Mouse (Mus musculus): ENCODE data around the gene Pcbd2. TPM values are rescaled to one million over a fixed set of nuclear protein-coding genes. Genes with fewer than 3 reads are reported as not detected.

The Pcbd2 gene
- polyA plus RNA-seq, 1 experiment from 2014 or later, result 33.9 TPM

DNA sequence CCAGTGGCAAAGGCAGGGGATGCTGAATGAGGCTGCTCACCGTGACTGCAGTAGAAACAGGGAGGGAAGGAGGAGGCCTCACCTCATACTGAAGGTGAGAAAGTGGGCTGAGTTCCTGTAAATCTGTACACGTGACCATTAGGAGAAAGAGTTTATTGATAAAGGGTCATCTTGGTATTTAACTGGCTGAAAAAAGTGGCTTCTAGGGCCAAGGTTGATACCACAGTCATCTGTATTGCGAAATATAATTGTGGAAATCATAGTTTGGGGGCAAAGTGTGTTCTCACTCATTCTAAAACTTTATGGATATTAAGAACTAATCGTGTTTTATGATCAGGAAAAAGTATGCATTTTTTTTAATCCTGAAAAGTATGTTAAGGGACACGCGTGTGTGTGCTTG lies 87.7 kb downstream of the Pcbd2 start:
- Histone ChIP-seq H3K27ac (no peak overlapping the region), H3K4me1 (peaks cover 5% of the 10 kb centered on the region), H3K36me3 (replicated peaks) (no peaks in the 10 kb centered on the region), H3K9me3 (no peaks in the 10 kb centered on the region), H3K27me3 (ENCODE audit: poor library complexity, severe bottlenecking) (peaks cover 25% of the 10 kb centered on the region), H3K4me3 (no peak overlapping the region)
- no peak for DNase-seq (ENCODE audit: extremely low spot score, low spot score)
- 84% methylated on average over 6 of the region's 6 CpGs for WGBS

DNA sequence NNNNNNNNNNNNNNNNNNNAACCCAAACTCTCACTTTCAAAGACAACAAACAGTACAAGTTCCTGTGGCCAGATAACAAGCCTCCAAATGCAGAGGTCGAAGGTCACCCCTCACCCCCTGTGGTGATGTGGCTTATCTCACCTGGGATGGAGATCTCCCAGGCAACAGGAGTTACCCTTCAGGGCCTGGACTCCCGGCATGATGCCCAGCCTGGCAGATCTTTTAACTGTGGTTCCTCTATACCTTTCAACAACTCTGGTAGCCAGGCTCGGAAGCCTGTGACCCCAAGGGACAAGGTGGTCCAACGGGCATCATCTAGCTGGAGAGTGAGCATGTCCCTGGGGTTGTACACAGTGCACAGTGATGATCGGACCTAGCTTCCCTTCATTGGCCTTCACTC lies 95.3 kb downstream of the Pcbd2 start:
- Histone ChIP-seq H3K36me3 (replicated peaks) (no peaks in the 10 kb centered on the region), H3K27ac (no peak overlapping the region), H3K27me3 (ENCODE audit: poor library complexity, severe bottlenecking) (peaks cover 89% of the 10 kb centered on the region), H3K9me3 (no peaks in the 10 kb centered on the region), H3K4me1 (peaks cover 13% of the 10 kb centered on the region), H3K4me3 (no peak overlapping the region)
- WGBS, result 57% methylated on average over 5 of the region's 5 CpGs
- no peak for DNase-seq (ENCODE audit: extremely low spot score, low spot score)

DNA sequence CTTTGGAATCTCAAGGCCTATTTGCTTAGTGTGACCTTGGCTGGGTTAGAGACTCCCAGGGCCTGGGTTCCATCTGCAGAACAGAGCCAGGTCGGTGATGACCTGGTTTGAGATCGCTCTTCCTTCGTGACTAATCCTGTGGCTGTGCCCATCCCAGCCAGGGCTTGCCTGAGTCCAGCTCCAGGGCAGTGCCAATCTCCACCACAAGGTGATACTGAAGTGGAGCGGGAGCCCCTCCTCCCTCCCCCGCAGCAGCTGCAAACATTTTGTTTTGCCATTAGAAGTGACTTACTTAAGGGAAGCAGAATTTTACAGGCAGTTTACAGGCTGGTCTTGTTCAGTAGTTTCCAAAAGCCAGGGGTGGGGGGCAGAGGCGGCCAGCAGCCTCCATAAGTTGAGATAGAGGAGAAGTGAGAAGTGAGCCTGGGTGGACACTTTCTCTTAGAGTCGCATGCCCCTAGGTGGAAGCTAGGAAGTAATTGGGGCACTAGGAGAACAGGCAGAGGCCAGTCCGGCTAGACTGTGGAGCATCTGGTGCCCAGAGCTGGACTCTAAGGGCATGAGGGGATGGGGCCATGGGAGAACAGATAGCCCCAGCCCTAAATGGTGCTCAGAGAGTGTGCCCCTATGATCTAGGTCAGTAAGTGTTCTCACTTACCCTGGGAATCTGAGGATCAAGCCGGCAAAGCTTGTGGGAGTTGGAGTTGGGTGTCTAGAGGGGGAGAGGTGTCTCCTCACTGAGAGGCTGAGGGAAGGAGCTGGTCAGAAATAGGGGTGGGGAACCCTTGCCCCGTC lies 97.2 kb downstream of the Pcbd2 start:
- H3K9me3 ChIP-seq, result no peaks in the 10 kb centered on the region
- no peak for DNase-seq (ENCODE audit: extremely low spot score, low spot score)
- no peak overlapping the region for H3K4me3 ChIP-seq
- no peaks in the 10 kb centered on the region for H3K36me3 ChIP-seq (replicated peaks)
- WGBS, result 9% methylated on average over 10 of the region's 10 CpGs
- peaks cover 24% of the 10 kb centered on the region for H3K4me1 ChIP-seq
- peaks cover 96% of the 10 kb centered on the region for H3K27me3 ChIP-seq (ENCODE audit: poor library complexity, severe bottlenecking)
- H3K27ac ChIP-seq, result no peak overlapping the region

DNA sequence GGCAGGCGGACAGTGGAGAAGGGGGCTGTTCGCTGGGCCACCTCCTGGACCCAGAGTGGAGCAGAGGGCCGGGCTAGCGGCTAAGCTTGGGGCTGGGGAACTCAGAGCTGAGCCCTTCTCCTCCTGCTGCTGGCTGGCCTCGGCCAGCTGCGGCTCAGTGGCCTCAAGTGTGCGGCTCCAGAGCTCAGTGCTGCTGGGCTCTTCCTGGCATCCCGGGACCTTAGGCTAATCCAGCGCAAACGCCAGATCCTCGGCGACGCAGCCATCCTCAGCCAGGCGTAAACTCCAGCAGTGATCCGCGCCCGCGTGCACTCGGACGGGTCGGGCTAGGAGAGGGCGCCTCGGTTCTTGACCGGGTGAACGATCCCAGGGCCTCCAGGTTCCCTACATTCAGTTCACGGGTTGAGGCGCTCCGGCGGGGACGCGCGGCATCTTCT lies 98.1 kb downstream of the Pcbd2 start:
- 2% methylated on average over 32 of the region's 32 CpGs for WGBS
- Histone ChIP-seq H3K4me1 (peaks cover 29% of the 10 kb centered on the region), H3K27me3 (ENCODE audit: poor library complexity, severe bottlenecking) (peaks cover 100% of the 10 kb centered on the region), H3K36me3 (replicated peaks) (no peaks in the 10 kb centered on the region), H3K27ac (no peak overlapping the region), H3K4me3 (peak overlapping the region; percentile 23), H3K9me3 (no peaks in the 10 kb centered on the region)
- DNase-seq (ENCODE audit: extremely low spot score, low spot score), result peak; percentile 57

DNA sequence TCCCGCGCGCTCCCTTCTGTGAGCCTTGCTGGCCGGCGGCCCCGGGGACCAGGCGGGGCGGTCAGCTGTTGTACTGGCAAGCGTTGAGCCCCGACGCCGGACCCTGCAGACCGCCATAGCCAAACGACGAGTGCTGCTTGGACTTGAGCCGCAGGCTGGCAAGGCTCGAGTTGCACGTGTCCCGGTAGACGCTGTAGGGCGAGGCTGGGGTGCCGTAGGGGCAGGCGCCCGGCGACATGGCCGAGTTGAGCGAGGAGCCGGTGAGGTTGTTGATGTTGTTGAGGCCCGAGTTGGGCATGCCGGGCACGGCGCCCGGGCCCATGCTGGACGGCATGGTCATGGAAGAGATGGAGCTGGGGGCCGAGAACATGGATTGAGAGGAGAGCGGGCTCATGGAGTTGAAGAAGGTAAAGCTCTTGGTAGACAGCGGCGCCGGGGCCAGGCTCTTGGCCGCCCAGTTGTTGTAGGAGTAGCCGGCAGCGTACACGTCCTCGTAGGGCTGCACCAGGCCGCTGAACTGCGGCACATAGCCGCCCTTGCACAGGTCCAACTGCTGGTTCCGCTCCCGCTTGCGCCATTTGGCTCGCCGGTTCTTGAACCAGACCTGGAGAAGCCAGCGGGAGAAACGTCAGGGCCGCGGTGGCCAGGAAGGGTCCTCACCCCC lies 99.0 kb downstream of the Pcbd2 start:
- peaks cover 100% of the 10 kb centered on the region for H3K27me3 ChIP-seq (ENCODE audit: poor library complexity, severe bottlenecking)
- H3K36me3 ChIP-seq (replicated peaks), result no peaks in the 10 kb centered on the region
- H3K27ac ChIP-seq, result no peak overlapping the region
- H3K4me1 ChIP-seq, result peaks cover 38% of the 10 kb centered on the region
- under 1% methylated on average over 56 of the region's 56 CpGs for WGBS
- no peaks in the 10 kb centered on the region for H3K9me3 ChIP-seq
- DNase-seq (ENCODE audit: extremely low spot score, low spot score), result peak; percentile 58
- no peak overlapping the region; the same call in 1 of the 2 replicates for H3K4me3 ChIP-seq

Other genes with a start within 250 kb of the Pcbd2 start
- gene Dbn1, start 239.3 kb upstream of the Pcbd2 start, polyA plus RNA-seq (2016; fragmentation: Nextera tagmentation; extraction: Ambion mirVana), result 346 and 355 TPM in 2 replicates
- 200 and 209 TPM in 2 replicates for gene Pdlim7, start 213.7 kb upstream of the Pcbd2 start, polyA plus RNA-seq (2016; fragmentation: Nextera tagmentation; extraction: Ambion mirVana)
- 3.3 and 4.2 TPM in 2 replicates for gene Dok3, start 198.1 kb upstream of the Pcbd2 start, polyA plus RNA-seq (2016; fragmentation: Nextera tagmentation; extraction: Ambion mirVana)
- gene Ddx41, start 190.7 kb upstream of the Pcbd2 start, polyA plus RNA-seq (2016; fragmentation: Nextera tagmentation; extraction: Ambion mirVana), result 96.5 and 98.2 TPM in 2 replicates
- 55.6 and 57.8 TPM in 2 replicates for gene Fam193b, start 156.2 kb upstream of the Pcbd2 start, polyA plus RNA-seq (2016; fragmentation: Nextera tagmentation; extraction: Ambion mirVana)
- 129 and 141 TPM in 2 replicates for gene Tmed9, start 153.6 kb upstream of the Pcbd2 start, polyA plus RNA-seq (2016; fragmentation: Nextera tagmentation; extraction: Ambion mirVana)
- gene B4galt7, start 127.5 kb upstream of the Pcbd2 start, polyA plus RNA-seq (2016; fragmentation: Nextera tagmentation; extraction: Ambion mirVana), result 26.6 and 28.9 TPM in 2 replicates
- 51.6 and 54.5 TPM in 2 replicates for gene Caml, start 104.4 kb upstream of the Pcbd2 start, polyA plus RNA-seq (2016; fragmentation: Nextera tagmentation; extraction: Ambion mirVana)
- 44.1 and 48.0 TPM in 2 replicates for gene Ddx46, start 92.3 kb upstream of the Pcbd2 start, polyA plus RNA-seq (2016; fragmentation: Nextera tagmentation; extraction: Ambion mirVana)
- gene B230219D22Rik, start 34.2 kb upstream of the Pcbd2 start, polyA plus RNA-seq (2016; fragmentation: Nextera tagmentation; extraction: Ambion mirVana), result 46.7 and 48.7 TPM in 2 replicates
- 67.1 and 69.5 TPM in 2 replicates for gene Txndc15, start 12.7 kb upstream of the Pcbd2 start, polyA plus RNA-seq (2016; fragmentation: Nextera tagmentation; extraction: Ambion mirVana)
- gene Catsper3, start 57.2 kb downstream of the Pcbd2 start, polyA plus RNA-seq (2016; fragmentation: Nextera tagmentation; extraction: Ambion mirVana), result 0.11 TPM in 2 replicates
- 1.7 and 3.2 TPM in 2 replicates for gene Pitx1, start 108.8 kb downstream of the Pcbd2 start, polyA plus RNA-seq (2016; fragmentation: Nextera tagmentation; extraction: Ambion mirVana)